Mouse (Mus musculus) thymus, postnatal 25 days (tissue): ENCODE results near the gene Cd52.

ENCODE experiments used
- DNase-seq: peaks from one replicate; pipeline ENCODE4 v3.0.0; 2022

Gene Cd52

GRCm38 (mm10) chr4:134041317-134042123, 53.4 kb downstream of the Cd52 start:
- DNase-seq, result peak; percentile 33

DNA sequence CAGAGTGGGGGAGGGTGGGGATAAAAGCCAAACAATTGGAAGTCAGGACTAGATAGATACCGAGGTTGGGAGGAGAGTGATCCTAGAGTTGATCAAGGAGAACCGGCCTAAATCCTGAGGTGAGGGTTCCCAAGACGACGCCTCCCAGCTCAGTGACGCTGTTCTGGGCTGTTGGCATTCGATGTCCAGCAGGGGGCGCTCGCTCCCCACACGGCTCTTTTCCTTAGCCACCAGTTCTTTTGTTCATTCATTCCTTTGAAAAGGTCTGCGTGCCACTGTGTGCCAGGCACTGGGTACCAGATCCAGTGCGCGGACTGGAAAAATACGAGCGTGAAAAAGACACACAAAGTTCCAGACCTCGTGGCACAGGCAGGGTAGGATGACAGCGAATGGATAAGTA, 58.9 kb downstream of the Cd52 start:
- peak; percentile 82 for DNase-seq
